Mouse (Mus musculus) forebrain, embryonic 10.5 days (tissue): ENCODE measurements around the gene Atxn2. TPM values are rescaled to one million over a fixed set of nuclear protein-coding genes. Genes with fewer than 3 reads are reported as not detected.

Experiments
- DNase-seq: peaks from one replicate; pipeline ENCODE4 v3.0.0-alpha.2; 2017; ENCODE audit warnings: low spot score; ENCODE audit errors: extremely low spot score
- H3K27ac ChIP-seq: fragments of 300-500 bp; sonication (generic); 2 replicates; pipeline ENCODE4 v1.5.1; 2016; ENCODE audit warnings: mild to moderate bottlenecking
- H3K27me3 ChIP-seq: fragments of 300-500 bp; sonication (generic); 2 replicates; pipeline ENCODE4 v1.6.1; 2016; ENCODE audit warnings: mild to moderate bottlenecking; ENCODE audit not compliant: poor library complexity, severe bottlenecking
- H3K36me3 ChIP-seq: fragments of 300-500 bp; sonication (generic); replicated peaks from 2 replicates; pipeline ENCODE4 v1.6.1; 2016; ENCODE audit warnings: mild to moderate bottlenecking, moderate library complexity
- H3K4me1 ChIP-seq: fragments of 300-500 bp; sonication (generic); 2 replicates; pipeline ENCODE4 v1.6.1; 2016
- H3K4me3 ChIP-seq: fragments of 300-500 bp; sonication (generic); 2 replicates; pipeline ENCODE4 v1.5.1; 2016; ENCODE audit warnings: mild to moderate bottlenecking, moderate library complexity
- H3K9me3 ChIP-seq: fragments of 300-500 bp; sonication (generic); 2 replicates; pipeline ENCODE4 v1.6.1; 2016; ENCODE audit warnings: mild to moderate bottlenecking, moderate library complexity
- WGBS: fragments of 180-500 bp; shearing (Covaris S2); methylation state at CpG from one replicate; pipeline ENCODE4 v1.1.7; 2016; 5-methylcytosine and 5-hydroxymethylcytosine counted together
- polyA plus RNA-seq: library from polyadenylated mRNA; unstranded; fragments of >200 nt; fragmentation: Nextera tagmentation; extraction: Ambion mirVana; gene quantifications from 2 replicates; pipeline ENCODE4 v1.2.1, GENCODE M21; 2016

The Atxn2 gene
- polyA plus RNA-seq, 1 experiment from 2014 or later = 41.0 TPM

DNA sequence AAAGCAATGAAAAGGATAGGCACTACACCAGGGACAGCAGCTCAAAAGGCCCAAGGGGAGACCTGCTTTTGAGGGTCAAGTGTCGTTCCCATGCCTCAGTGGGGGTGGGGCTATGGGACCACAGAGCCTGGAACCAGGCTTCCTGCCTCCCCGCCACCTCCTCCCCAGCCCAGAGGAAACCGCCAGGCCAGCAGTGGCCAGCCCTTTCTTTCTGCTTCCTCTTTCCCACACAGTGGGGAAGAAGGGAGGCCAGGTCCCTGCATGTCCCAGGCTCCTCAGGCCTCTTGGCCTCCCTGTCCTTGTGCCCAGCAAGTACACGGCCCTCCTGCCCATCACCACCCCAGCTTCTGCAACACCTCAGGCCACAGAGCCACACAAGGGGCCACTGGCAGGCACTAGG is 113.0 kb downstream of the Atxn2 start:
- H3K36me3 ChIP-seq = peaks cover 78% of the 10 kb centered on the region
- peak overlapping the region; percentile 31; the same call in 1 of the 2 replicates for H3K27ac ChIP-seq
- H3K27me3 ChIP-seq = peaks cover 27% of the 10 kb centered on the region
- H3K9me3 ChIP-seq = no peaks in the 10 kb centered on the region
- 76% methylated on average over 4 of the region's 4 CpGs for WGBS
- H3K4me3 ChIP-seq = no peak overlapping the region
- peaks cover 31% of the 10 kb centered on the region for H3K4me1 ChIP-seq
- DNase-seq = no peak

DNA sequence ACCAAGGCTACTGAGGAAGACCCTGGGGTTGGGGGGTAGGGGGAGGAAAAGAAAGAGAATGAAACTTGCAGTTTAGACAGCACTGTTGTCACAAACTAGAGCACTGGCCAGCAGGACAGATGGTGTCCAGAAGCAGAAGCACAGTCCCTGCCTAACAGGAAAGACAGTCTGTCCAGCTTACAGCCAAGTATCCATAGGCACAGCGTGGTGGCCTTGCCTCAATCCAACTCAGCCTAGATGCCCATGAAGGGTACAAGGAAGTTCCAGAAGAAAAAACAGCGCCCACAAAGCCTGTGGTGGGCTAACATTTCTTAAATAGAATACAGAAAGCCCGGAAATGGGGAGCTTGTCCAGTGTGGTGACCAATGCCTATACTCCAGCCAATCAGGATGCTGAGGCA is 114.5 kb downstream of the Atxn2 start:
- Histone ChIP-seq H3K27ac (no peak overlapping the region), H3K4me3 (no peak overlapping the region), H3K9me3 (no peaks in the 10 kb centered on the region), H3K27me3 (peaks cover 42% of the 10 kb centered on the region), H3K36me3 (peaks cover 63% of the 10 kb centered on the region), H3K4me1 (peaks cover 36% of the 10 kb centered on the region)
- 92% methylated on average over 3 of the region's 3 CpGs for WGBS
- no peak for DNase-seq

DNA sequence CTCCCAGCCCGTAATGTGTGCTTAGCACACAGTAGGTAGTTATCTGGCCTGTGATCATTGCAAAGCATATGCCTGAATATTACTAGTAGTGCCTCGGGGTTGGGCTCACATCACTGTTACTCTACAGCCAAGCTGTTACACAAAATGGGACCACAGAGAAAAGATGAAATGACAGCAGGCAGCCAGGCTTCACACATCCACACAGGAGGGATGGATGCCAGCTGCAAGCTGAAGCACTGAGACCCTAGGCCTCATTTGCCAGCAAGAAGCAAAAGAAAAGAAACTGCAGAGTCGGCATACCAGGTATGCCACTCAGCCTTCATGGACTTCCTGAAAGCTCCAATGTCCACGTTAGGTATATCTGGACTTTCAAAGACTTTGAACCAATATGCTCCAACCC is 116.7 kb downstream of the Atxn2 start:
- WGBS = 83% methylated on average over 4 of the region's 4 CpGs
- DNase-seq = no peak
- Histone ChIP-seq H3K4me1 (peaks cover 39% of the 10 kb centered on the region), H3K9me3 (no peaks in the 10 kb centered on the region), H3K36me3 (peaks cover 42% of the 10 kb centered on the region), H3K27me3 (peaks cover 63% of the 10 kb centered on the region), H3K27ac (no peak overlapping the region), H3K4me3 (peak overlapping the region; percentile 59; the same call in 1 of the 2 replicates)

DNA sequence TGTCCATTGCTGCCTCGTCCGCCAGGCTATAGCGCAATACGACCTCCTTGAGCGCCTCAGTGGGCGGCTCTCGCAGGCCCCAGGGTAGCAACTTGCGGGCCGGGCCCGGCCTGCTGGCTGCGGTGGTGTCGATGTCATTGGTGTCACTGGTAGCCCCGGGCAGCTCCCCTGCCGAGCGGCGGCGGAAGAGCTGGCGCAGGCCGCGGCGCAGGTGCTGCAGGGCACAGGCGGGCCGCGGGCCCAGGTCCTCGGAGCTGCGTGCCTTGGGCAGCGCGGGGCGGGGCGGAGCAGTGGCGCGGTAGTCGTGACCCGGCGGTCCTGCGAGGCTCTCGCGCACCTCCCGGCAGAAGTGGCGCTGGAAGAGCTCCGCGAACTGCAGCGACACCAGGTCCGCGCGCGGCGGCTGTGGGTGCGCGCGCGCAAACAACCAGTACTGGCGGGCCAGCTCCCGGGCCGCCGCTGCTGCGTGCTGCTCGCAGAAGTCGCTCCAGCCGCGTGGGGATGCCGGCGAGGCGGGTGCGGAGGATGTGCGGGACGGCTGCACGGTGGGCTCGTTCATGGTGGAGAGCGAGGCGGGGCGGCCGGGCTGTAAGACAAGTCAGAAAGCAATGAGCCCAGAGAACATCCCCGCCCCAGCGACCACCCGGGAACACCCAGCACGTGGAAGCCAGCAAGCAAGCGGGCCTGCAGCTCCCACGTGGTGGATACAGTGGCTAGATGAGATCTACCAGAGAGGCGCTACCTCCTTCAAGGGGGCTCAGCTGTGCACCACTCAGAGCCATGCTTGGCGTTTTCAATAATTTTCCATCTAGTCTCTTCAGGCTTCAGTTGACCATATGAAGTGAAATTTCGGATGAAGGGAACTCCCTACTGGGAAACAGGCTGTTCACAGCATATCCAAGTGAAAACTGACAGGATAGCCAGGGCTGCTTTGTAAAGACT is 117.6 kb downstream of the Atxn2 start:
- peak overlapping the region; percentile 56 for H3K27ac ChIP-seq
- no peaks in the 10 kb centered on the region for H3K9me3 ChIP-seq
- peaks cover 39% of the 10 kb centered on the region for H3K4me1 ChIP-seq
- no peak for DNase-seq
- peak overlapping the region; percentile 59 for H3K4me3 ChIP-seq
- 6% methylated on average over 82 of the region's 82 CpGs for WGBS
- peaks cover 69% of the 10 kb centered on the region for H3K27me3 ChIP-seq
- H3K36me3 ChIP-seq = peaks cover 38% of the 10 kb centered on the region

DNA sequence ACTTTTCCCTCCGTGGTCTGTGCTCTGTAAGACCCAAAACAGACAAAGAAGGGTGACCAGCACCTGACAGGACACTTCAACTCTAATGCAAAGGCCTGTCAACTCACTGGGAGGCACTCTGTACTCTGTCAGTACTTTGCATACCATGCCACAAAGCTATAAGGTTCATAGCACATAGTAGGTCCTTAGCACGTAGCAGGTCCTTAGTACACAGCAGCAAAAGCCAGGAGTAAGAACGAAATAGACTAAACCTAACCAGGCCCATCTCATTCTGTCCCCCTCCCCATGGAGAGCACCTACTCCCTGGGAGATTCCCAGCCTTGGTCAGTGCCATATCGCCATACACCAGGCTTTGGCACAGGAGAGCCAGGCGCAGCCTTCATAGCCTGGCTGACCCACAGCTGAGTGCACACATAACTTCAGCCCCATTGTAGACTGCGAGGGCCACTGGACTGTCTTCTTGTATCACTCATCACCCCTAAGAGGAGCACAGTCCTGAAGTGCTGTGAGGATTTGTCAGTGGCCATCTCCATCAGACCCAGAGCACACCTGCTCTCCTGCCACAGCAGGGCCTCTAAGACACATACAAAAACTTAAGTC is 120.0 kb downstream of the Atxn2 start:
- H3K9me3 ChIP-seq = no peaks in the 10 kb centered on the region
- DNase-seq = no peak
- H3K27me3 ChIP-seq = peaks cover 92% of the 10 kb centered on the region
- H3K4me3 ChIP-seq = no peak overlapping the region
- peaks cover 19% of the 10 kb centered on the region for H3K36me3 ChIP-seq
- 84% methylated on average over 6 of the region's 6 CpGs for WGBS
- no peak overlapping the region for H3K27ac ChIP-seq
- H3K4me1 ChIP-seq = peaks cover 54% of the 10 kb centered on the region

DNA sequence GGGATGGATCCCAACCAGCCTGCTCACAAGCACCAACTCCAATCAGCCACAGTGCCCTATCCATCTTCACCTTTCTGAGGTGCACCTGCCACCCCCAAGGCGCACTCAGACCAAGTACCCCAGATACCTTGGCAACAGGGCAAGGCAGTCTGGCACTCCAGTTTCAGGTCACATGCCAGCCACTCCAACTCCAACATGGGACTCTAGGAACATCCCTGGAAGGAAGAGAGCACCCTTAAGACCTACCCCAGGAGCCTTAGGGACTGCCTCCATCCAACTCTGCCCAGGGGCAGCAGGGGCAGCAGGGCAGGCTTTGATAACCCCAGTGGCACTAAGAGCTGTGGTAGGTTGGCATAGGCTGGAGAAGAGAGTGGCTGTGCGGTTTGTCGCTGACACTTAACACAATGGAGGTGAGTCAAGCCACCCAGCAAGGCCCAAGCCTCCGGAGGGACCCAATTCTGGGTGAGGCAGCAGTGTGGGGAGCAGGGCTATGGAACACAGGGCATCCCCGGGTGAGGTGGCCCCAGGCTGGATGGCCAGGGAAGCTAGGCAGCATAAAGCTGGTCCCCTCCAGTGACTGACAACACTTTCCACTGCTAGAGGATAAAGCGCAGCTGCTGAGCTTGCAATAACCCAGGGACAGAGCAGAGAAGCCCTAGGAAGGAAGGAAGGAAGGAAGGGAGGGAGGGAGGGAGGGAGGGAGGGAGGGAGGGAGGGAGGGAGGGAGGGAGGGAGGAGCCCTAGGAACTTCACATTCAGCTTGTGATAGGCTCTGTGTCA is 121.4 kb downstream of the Atxn2 start:
- 88% methylated on average over 6 of the region's 6 CpGs for WGBS
- peaks cover 88% of the 10 kb centered on the region for H3K27me3 ChIP-seq
- no peak for DNase-seq
- H3K36me3 ChIP-seq = peaks cover 9% of the 10 kb centered on the region
- peaks cover 69% of the 10 kb centered on the region for H3K4me1 ChIP-seq
- no peaks in the 10 kb centered on the region for H3K9me3 ChIP-seq
- no peak overlapping the region for H3K4me3 ChIP-seq
- no peak overlapping the region for H3K27ac ChIP-seq

DNA sequence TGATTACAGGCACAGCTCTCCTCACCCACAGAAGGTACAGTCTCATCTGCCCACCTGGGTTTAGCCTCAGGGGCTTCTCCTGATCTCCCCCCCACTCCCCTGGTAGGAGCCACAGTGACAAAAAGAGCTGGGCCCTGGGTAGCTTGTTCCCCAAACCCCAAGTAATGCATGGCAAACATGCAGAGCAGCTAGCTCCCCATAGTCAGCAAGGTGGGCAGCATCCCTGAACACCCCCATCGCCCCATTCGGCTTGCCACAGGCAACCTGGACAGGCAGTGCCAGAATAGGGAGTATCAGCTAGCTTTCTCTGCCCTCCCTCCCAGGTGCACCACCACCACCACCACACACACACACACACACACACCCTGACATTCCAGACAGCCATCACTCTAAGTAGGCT is 122.0 kb downstream of the Atxn2 start:
- no peak for DNase-seq
- Histone ChIP-seq H3K27me3 (peaks cover 88% of the 10 kb centered on the region), H3K4me1 (peaks cover 73% of the 10 kb centered on the region), H3K36me3 (peaks cover 4% of the 10 kb centered on the region), H3K9me3 (no peaks in the 10 kb centered on the region), H3K4me3 (peak overlapping the region; percentile 4; the same call in 1 of the 2 replicates), H3K27ac (no peak overlapping the region)
- WGBS = 86% methylated on average over 2 of the region's 2 CpGs

DNA sequence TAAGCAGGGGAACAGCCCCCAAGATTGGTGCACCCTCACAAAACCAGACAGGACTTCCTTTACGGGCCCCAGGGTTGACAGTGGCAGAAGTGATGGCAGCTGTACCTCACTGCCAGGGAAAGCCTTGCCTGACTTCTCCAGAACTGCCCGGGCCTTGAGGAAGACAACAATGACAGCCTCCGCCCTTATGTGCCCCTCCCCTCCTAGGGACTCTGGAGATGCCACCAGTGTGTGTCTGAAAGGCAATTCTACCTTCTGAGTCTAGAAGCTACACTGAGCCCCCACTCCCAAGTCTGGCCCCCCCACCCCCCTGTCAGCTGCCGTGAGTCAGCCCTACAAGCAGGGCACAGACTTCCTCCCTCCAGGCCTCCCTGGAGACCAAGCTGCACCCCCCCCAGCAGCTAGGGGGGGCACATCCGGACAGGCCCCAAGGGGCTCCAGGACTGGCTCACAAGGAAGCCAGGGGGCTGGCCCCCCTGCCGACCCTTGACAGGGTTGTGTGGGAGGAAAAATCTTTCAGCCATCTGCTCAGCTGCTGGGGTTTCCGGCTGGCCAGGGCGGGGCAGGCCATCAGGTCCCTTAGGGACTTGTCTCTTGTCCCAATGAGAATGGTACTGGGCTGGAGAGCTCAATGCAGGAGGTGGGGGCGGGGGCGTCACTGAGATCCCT is 122.6 kb downstream of the Atxn2 start:
- Histone ChIP-seq H3K9me3 (no peaks in the 10 kb centered on the region), H3K27ac (peak overlapping the region; percentile 48), H3K36me3 (no peaks in the 10 kb centered on the region; the same call in 1 of the 2 replicates), H3K4me3 (peak overlapping the region; percentile 4; the same call in 1 of the 2 replicates), H3K4me1 (peaks cover 73% of the 10 kb centered on the region), H3K27me3 (peaks cover 88% of the 10 kb centered on the region)
- WGBS = 57% methylated on average over 10 of the region's 10 CpGs
- no peak for DNase-seq

DNA sequence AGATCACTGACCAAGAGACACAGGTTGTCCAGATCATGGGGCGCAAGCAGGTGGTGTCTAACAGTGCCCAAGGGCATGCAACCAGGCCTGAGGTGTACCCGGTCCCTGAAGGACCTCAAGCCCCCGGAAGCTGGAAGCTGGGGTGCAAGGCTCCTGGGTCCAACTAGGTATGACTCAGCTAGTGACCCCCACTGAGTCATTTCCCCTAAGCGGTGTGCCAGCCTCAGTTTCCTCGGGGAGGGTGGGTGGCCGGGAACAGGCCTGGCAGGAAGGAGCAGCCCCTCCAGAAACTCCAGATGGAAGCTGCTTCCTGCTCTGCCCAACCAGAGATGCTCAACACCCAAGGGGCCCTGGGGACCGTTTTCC is 123.1 kb downstream of the Atxn2 start:
- peaks cover 88% of the 10 kb centered on the region for H3K27me3 ChIP-seq
- H3K9me3 ChIP-seq = no peaks in the 10 kb centered on the region
- no peaks in the 10 kb centered on the region; the same call in 1 of the 2 replicates for H3K36me3 ChIP-seq
- peak overlapping the region; percentile 48 for H3K27ac ChIP-seq
- 0 out of 2 replicates have a peak overlapping the region, but pooled peaks have one; percentile 4 for H3K4me3 ChIP-seq
- 80% methylated on average over 7 of the region's 7 CpGs for WGBS
- no peak for DNase-seq
- peaks cover 73% of the 10 kb centered on the region for H3K4me1 ChIP-seq

DNA sequence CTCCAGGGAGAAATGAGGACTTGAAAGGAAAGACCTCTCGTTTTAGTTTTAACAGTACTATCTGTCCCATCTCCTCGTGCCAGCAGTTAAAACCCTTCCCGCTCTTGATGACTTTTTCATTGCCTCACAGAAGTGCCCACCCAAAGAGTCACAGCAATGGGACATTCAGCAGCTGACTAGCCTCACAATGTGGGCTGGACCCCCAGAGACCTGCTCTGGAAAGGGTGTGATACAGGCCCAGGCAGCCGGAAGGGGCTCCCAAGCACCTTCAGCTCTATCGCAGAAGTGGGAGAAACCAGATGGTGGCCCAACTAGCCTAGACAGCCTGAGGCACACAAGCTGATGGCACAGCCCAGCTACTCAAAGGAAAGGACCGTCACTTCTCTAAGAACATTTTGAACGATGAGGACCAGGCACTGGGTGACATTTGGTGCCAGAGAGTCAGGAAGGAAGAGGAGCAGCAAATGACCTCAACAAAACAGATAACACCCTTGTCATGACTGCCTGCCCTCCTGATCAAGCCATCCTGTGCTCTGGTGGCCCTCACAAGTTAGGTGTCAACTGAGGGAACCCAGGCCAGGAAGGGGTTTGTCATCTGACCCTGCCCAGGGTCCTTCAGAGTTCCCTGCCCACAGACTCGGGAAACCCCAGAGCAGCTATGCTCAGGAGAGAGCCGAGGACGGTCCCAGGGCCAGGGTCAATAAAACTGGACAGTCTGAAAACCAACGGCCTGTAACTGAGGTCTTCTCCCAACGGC is 124.0 kb downstream of the Atxn2 start:
- Histone ChIP-seq H3K27ac (no peak overlapping the region), H3K4me3 (peak overlapping the region; percentile 80), H3K27me3 (peaks cover 88% of the 10 kb centered on the region), H3K4me1 (peaks cover 69% of the 10 kb centered on the region), H3K36me3 (no peaks in the 10 kb centered on the region; the same call in 1 of the 2 replicates), H3K9me3 (no peaks in the 10 kb centered on the region)
- no peak for DNase-seq
- WGBS = 55% methylated on average over 12 of the region's 12 CpGs

DNA sequence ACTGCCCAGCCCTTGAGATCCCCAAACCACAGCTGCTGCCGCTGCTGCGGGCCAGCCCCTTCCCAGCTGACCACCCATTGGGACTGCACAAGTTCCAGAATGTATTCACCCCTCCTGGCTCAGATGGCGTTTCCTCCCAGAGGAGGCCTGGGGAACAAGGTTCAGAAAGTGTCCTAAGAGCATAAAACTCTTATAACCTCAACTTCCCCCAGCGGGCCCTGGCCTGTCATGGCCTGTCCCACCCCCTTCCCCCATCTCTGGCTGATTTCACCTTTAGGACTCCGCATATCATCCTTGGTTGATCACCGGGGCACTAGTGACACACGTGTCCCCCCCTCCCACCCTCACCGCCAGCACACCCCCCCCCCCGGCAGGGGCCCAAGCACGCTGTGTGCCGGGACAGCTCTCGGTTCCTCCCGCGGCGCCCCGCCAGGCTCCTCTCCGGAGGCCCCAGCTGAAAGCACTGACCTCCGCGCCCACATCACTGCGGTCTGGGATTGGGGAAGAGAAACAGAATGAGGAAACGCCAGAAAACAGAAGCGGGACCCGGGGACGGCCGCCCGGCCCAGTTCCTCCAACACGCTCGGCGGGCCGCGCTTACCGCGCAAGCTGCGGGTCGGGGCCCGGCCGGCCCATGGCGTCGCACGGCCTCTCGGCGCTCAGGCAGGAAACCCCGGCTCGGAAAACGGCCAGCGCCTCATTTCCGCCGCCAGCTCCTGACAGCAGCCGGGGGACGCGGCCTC is 125.0 kb downstream of the Atxn2 start:
- H3K27me3 ChIP-seq = peaks cover 88% of the 10 kb centered on the region
- H3K9me3 ChIP-seq = no peaks in the 10 kb centered on the region
- DNase-seq = no peak
- H3K27ac ChIP-seq = peak overlapping the region; percentile 84
- H3K36me3 ChIP-seq = no peaks in the 10 kb centered on the region; the same call in 1 of the 2 replicates
- H3K4me3 ChIP-seq = peak overlapping the region; percentile 80
- WGBS = under 1% methylated on average over 51 of the region's 51 CpGs
- peaks cover 69% of the 10 kb centered on the region for H3K4me1 ChIP-seq
